Mouse (Mus musculus) heart, postnatal 0 days (tissue): ENCODE results near the gene Rasgef1b. TPM values are rescaled to one million over a fixed set of nuclear protein-coding genes. Genes with fewer than 3 reads are reported as not detected.

Source experiments
- ATAC-seq: fragments of 200-750 bp; cut with Nextera tagmentation; 2 replicates; pipeline ENCODE4 v1.8.0; 2017; ENCODE audit warnings: low read depth, moderate number of reproducible peaks, moderate library complexity; ENCODE audit not compliant: insufficient read depth
- DNase-seq: peaks from one replicate; pipeline ENCODE4 v3.0.0-alpha.2; 2016; ENCODE audit warnings: low spot score
- H3K27ac ChIP-seq: fragments of 300-500 bp; sonication (generic); 2 replicates; pipeline ENCODE4 v1.5.1; 2014; ENCODE audit warnings: low read depth, mild to moderate bottlenecking
- H3K27me3 ChIP-seq: fragments of 300-500 bp; sonication (generic); 2 replicates; pipeline ENCODE4 v1.6.1; 2014; ENCODE audit warnings: low read length, mixed read lengths; ENCODE audit not compliant: control insufficient read depth, insufficient read depth
- H3K36me3 ChIP-seq: fragments of 300-500 bp; sonication (generic); replicated peaks from 2 replicates; pipeline ENCODE4 v1.6.1; 2014; ENCODE audit warnings: low read length, mixed read lengths; ENCODE audit not compliant: control insufficient read depth, insufficient read depth
- H3K4me1 ChIP-seq: fragments of 300-500 bp; sonication (generic); 2 replicates; pipeline ENCODE4 v1.6.1; 2014; ENCODE audit warnings: antibody characterized with exemption; ENCODE audit not compliant: control insufficient read depth, insufficient read depth
- H3K4me2 ChIP-seq: fragments of 300-500 bp; sonication (generic); 2 replicates; pipeline ENCODE4 v1.6.1; 2014; ENCODE audit warnings: low read depth, mild to moderate bottlenecking, low read length, moderate library complexity
- H3K4me3 ChIP-seq: fragments of 300-500 bp; sonication (generic); 2 replicates; pipeline ENCODE4 v1.5.1; 2014; ENCODE audit warnings: low read depth, low read length
- H3K9ac ChIP-seq: fragments of 300-500 bp; sonication (generic); replicated peaks from 2 replicates; pipeline ENCODE4 v1.6.1; 2014; ENCODE audit warnings: low read depth, low read length, mixed read lengths
- H3K9me3 ChIP-seq: fragments of 300-500 bp; sonication (generic); replicated peaks from 2 replicates; pipeline ENCODE4 v1.6.1; 2016; ENCODE audit warnings: low read length; ENCODE audit not compliant: control insufficient read depth
- CTCF ChIP-seq: IDR thresholded peaks from 2 replicates; pipeline ENCODE4 v1.5.1; 2016; ENCODE audit warnings: antibody characterized with exemption, control low read depth, low read depth
- EP300 ChIP-seq: IDR thresholded peaks from 2 replicates; pipeline ENCODE4 v1.6.1; 2016; ENCODE audit warnings: antibody characterized with exemption, low read depth
- WGBS: fragments of 180-500 bp; shearing (Covaris S2); extraction: QIAGEN DNeasy Blood & Tissue Kit; methylation state at CpG from one replicate; pipeline ENCODE4 v1.1.7; 2014; 5-methylcytosine and 5-hydroxymethylcytosine counted together
- polyA plus RNA-seq: library from polyadenylated mRNA; unstranded; fragments of >200 nt; fragmentation: Nextera tagmentation; extraction: Ambion mirVana; gene quantifications from 2 replicates; pipeline ENCODE4 v1.2.1, GENCODE M21; 2015
- total RNA-seq: library from RNA; depleted of rRNA; stranded (reverse); fragments of >200 nt; gene quantifications from 2 replicates; pipeline ENCODE4 v1.2.3, GENCODE M21; 2014; ENCODE audit warnings: low replicate concordance; rRNA removed

The Rasgef1b gene
- total and polyA plus RNA-seq, 2 experiments from 2014 or later: 19.0 to 29.8 TPM

- Histone ChIP-seq H3K9ac (no peak overlapping the region), H3K4me2 (no peak overlapping the region), H3K27ac (no peak overlapping the region), H3K4me3 (no peak overlapping the region), H3K36me3 (no peaks in the 10 kb centered on the region), H3K4me1 (no peaks in the 10 kb centered on the region), H3K27me3 (no peaks in the 10 kb centered on the region), H3K9me3 (peaks cover 9% of the 10 kb centered on the region; the same call in 1 of the 2 replicates)
- DNase-seq (no peak), ATAC-seq (no peak)
- WGBS: 61% methylated on average over 8 of the region's 8 CpGs
- TF ChIP-seq EP300: no peak
- no peak for TF ChIP-seq CTCF
Measured at GRCm38 (mm10) chr5:99174608-99175385, 554.1 kb downstream of the Rasgef1b start.

GRCm38 (mm10) chr5:99169836-99170235 lies 559.0 kb downstream of the Rasgef1b start:
- no peak for ATAC-seq
- WGBS: 64% methylated on average over 4 of the region's 4 CpGs
- Histone ChIP-seq H3K4me3 (no peak overlapping the region), H3K4me1 (no peaks in the 10 kb centered on the region), H3K9ac (no peak overlapping the region), H3K4me2 (no peak overlapping the region), H3K9me3 (no peaks in the 10 kb centered on the region), H3K27me3 (no peaks in the 10 kb centered on the region), H3K27ac (no peak overlapping the region), H3K36me3 (no peaks in the 10 kb centered on the region)
- no peak for DNase-seq
- no peak for TF ChIP-seq EP300
- TF ChIP-seq CTCF: no peak

- Histone ChIP-seq H3K27me3 (no peaks in the 10 kb centered on the region), H3K4me2 (no peak overlapping the region), H3K4me3 (no peak overlapping the region), H3K27ac (no peak overlapping the region), H3K36me3 (no peaks in the 10 kb centered on the region), H3K4me1 (no peaks in the 10 kb centered on the region), H3K9ac (no peak overlapping the region), H3K9me3 (no peaks in the 10 kb centered on the region)
- TF ChIP-seq CTCF: no peak
- no peak for TF ChIP-seq EP300
- 73% methylated on average over 5 of the region's 5 CpGs for WGBS
- ATAC-seq (no peak), DNase-seq (no peak)
Measured at GRCm38 (mm10) chr5:99167767-99168166, 561.1 kb downstream of the Rasgef1b start.

Other genes with a start within 250 kb of the Rasgef1b start
- gene Vamp9, start 177.2 kb upstream of the Rasgef1b start, total RNA-seq: not detected in 2 replicates
- gene Vamp9, start 177.2 kb upstream of the Rasgef1b start, polyA plus RNA-seq: 0.72 and 0.97 TPM in 2 replicates
- 12.1 and 16.0 TPM in 2 replicates for gene Hnrnpd, start 249.9 kb upstream of the Rasgef1b start, total RNA-seq
- 32.2 and 35.5 TPM in 2 replicates for gene Hnrnpd, start 249.9 kb upstream of the Rasgef1b start, polyA plus RNA-seq
- gene 4930524J08Rik, start 250.0 kb upstream of the Rasgef1b start, total RNA-seq: 24.0 TPM in 1 of 2 replicates, not detected in the other
- 1.7 and 2.5 TPM in 2 replicates for gene 4930524J08Rik, start 250.0 kb upstream of the Rasgef1b start, polyA plus RNA-seq